Mouse (Mus musculus): ENCODE measurements around the gene Fam43b. TPM values are rescaled to one million over a fixed set of nuclear protein-coding genes. Genes with fewer than 3 reads are reported as not detected.

The Fam43b gene
- polyA plus RNA-seq, 1 experiment from 2014 or later = not detected

DNA sequence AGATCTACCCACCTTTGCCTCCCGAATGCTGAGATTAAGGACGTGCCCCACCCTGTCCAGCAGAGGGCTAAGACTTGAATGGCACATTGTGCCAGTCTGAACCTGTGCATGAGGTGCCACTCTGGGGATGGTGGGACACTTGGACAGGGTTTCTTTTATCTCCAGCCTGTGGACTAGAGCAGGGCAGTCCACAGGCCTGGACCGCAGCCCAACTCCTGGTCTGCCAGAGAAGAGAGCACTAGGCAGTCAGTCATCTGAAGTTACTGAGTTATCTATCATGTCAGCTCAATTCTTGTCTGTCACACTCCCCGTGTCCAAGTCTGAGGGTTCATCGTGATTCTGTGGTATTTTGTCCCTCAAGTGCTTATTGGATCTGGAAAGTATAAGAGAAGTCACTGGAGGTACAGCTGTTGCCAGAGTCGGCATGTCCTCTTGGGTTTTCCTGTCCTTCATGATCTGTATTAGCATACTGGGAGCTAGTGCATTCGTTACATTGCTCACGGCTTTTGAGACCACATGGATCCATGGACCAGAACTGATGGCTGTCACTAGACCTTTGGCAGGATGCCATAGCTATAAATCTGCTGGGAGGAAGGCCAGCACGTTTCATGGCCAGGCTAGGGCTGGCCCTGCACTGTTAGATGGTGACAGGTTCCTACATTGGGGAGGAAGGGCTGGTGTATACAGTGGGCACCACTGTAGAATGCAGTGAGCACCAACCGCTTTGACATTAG is 42.7 kb downstream of the Fam43b start:
- TF ChIP-seq CTCF (IDR thresholded peaks at IDR 0.05) = no peak
- H3K27me3 ChIP-seq = no peaks in the 10 kb centered on the region
- POLR2A ChIA-PET = no interaction called here
- DNase-seq (ENCODE audit: low read depth, low spot score) (no peak), ATAC-seq (no peak)
- in situ Hi-C loops (cut with MboI; ENCODE audit: low pct_unique_long_range_greater_than_20kb) = no loop called here
- CTCF ChIA-PET = interaction anchor here (0.7 kb wide), 1 partner anchor 35 kb away, joined by 3 read pairs; no protein-coding TSS in a partner anchor

DNA sequence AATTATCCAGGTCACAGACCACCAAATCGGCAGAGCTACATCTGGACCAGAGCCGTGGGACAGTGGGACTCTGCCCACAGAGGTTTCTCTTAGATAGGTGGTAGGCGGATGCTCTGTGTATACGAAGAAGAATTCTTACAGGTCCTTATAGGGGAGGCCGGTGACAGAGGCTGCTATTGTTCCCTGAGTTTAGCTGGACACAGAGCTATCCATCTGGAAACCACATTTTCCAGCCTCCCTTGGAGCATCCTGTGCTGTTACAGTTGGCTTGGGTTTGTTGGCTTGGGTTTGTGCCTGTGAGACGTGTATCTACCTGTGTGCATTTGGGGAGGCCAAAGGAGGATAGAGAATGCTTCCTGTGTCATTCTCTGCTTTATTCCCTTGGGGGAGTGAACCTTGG is 43.6 kb downstream of the Fam43b start:
- H3K27me3 ChIP-seq = no peaks in the 10 kb centered on the region
- DNase-seq (ENCODE audit: low read depth, low spot score) = no peak
- ATAC-seq = no peak
- POLR2A ChIA-PET = no interaction called here
- CTCF ChIA-PET = interaction anchor here (0.7 kb wide), 1 partner anchor 34 kb away, joined by 3 read pairs; no protein-coding TSS in a partner anchor
- in situ Hi-C loops (cut with MboI; ENCODE audit: low pct_unique_long_range_greater_than_20kb) = no loop called here
- no peak for TF ChIP-seq CTCF (IDR thresholded peaks at IDR 0.05)

DNA sequence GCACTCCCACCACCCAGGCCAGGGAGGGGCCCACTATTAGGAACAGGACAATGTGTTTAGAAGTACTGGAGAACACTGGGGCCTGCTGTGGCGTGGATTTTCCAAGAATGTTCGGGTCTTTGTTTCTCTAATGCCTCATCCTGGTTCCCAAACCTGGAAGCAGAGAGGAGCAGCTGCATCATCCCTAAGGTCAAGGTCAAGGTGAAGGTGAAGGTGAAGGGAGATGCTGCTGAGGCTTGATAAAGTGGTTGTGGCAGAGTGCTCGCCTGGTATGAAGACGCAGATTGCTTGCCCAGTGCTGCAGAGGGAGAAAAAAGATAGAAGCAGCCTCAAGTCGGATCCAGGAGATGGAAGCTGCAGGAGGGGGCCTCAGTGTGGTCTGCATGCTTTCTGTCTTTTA is 44.5 kb downstream of the Fam43b start:
- no peaks in the 10 kb centered on the region for H3K27me3 ChIP-seq
- ATAC-seq (no peak), DNase-seq (ENCODE audit: low read depth, low spot score) (no peak)
- ChIA-PET POLR2A (no interaction called here), CTCF (no interaction called here)
- TF ChIP-seq CTCF (IDR thresholded peaks at IDR 0.05) = no peak
- in situ Hi-C loops (cut with MboI; ENCODE audit: low pct_unique_long_range_greater_than_20kb) = no loop called here

- no peaks in the 10 kb centered on the region for H3K27me3 ChIP-seq
- CTCF ChIA-PET = no interaction called here
- no peak for ATAC-seq
- no peak for DNase-seq (ENCODE audit: low read depth, low spot score)
- POLR2A ChIA-PET = no interaction called here
- in situ Hi-C loops (cut with MboI; ENCODE audit: low pct_unique_long_range_greater_than_20kb) = no loop called here
- TF ChIP-seq CTCF (IDR thresholded peaks at IDR 0.05) = no peak
Observed at GRCm38 (mm10) chr4:138348716-138349115, 47.6 kb downstream of the Fam43b start.

- CTCF ChIA-PET = no interaction called here
- in situ Hi-C loops (cut with MboI; ENCODE audit: low pct_unique_long_range_greater_than_20kb) = no loop called here
- TF ChIP-seq CTCF (IDR thresholded peaks at IDR 0.05) = no peak
- ATAC-seq (no peak), DNase-seq (ENCODE audit: low read depth, low spot score) (no peak)
- H3K27me3 ChIP-seq = no peaks in the 10 kb centered on the region
- POLR2A ChIA-PET = no interaction called here
Observed at GRCm38 (mm10) chr4:138347280-138347679, 49.0 kb downstream of the Fam43b start.

- DNase-seq (ENCODE audit: low read depth, low spot score) = no peak
- no peaks in the 10 kb centered on the region for H3K27me3 ChIP-seq
- in situ Hi-C loops (cut with MboI; ENCODE audit: low pct_unique_long_range_greater_than_20kb) = no loop called here
- ATAC-seq = no peak
- TF ChIP-seq CTCF (IDR thresholded peaks at IDR 0.05) = no peak
- POLR2A ChIA-PET = no interaction called here
- CTCF ChIA-PET = no interaction called here
Observed at GRCm38 (mm10) chr4:138344891-138345545, 51.3 kb downstream of the Fam43b start.

Other genes with a start within 250 kb of the Fam43b start
- gene Hp1bp3, start 180.2 kb downstream of the Fam43b start, polyA plus RNA-seq (2021) = 112 TPM
- gene Sh2d5, start 146.1 kb downstream of the Fam43b start, polyA plus RNA-seq (2021) = 0.91 TPM
- 1.6 TPM for gene Kif17, start 146.1 kb downstream of the Fam43b start, polyA plus RNA-seq (2021)
- 164 TPM for gene Ddost, start 91.8 kb downstream of the Fam43b start, polyA plus RNA-seq (2021)
- 58.2 TPM for gene Pink1, start 70.2 kb downstream of the Fam43b start, polyA plus RNA-seq (2021)
- gene Cda, start 28.5 kb downstream of the Fam43b start, polyA plus RNA-seq (2021) = 0.32 TPM
- 24.3 TPM for gene Mul1, start 38.1 kb upstream of the Fam43b start, polyA plus RNA-seq (2021)
- gene Camk2n1, start 57.8 kb upstream of the Fam43b start, polyA plus RNA-seq (2021) = 21.9 TPM
- gene Vwa5b1, start 239.4 kb upstream of the Fam43b start, polyA plus RNA-seq (2021) = 0.05 TPM